Mouse (Mus musculus) neural tube, embryonic 14.5 days (tissue): ENCODE measurements at regions not wholly inside any gene's neighbourhood (a gene's known extent, or its start where the extent isn't known, plus 50 kb on each side); places are given as distances from the start of the nearest gene placed in this dataset.
A peak's percentile ranks its signal among the peaks of the same experiment; 100 is the strongest.

ENCODE experiments used
- ATAC-seq: fragments of 200-750 bp; cut with Nextera tagmentation; 2 replicates; pipeline ENCODE4 v1.8.0; 2017; ENCODE audit warnings: low read depth, mild to moderate bottlenecking, moderate TSS enrichment, moderate library complexity
- H3K27ac ChIP-seq: fragments of 300-500 bp; sonication (generic); 2 replicates; pipeline ENCODE4 v1.5.1; 2014; ENCODE audit warnings: low read depth, mild to moderate bottlenecking, control low read depth, low read length, moderate library complexity, mixed read lengths
- H3K27me3 ChIP-seq: fragments of 300-500 bp; sonication (generic); 2 replicates; pipeline ENCODE4 v1.6.1; 2014; ENCODE audit warnings: low read length; ENCODE audit not compliant: control insufficient read depth, insufficient read depth
- H3K36me3 ChIP-seq: fragments of 300-500 bp; sonication (generic); 2 replicates; pipeline ENCODE4 v1.6.1; 2014; ENCODE audit warnings: low read length, mixed read lengths; ENCODE audit not compliant: control insufficient read depth, insufficient read depth
- H3K4me1 ChIP-seq: fragments of 300-500 bp; sonication (generic); 2 replicates; pipeline ENCODE4 v1.6.1; 2014; ENCODE audit warnings: low read length; ENCODE audit not compliant: control insufficient read depth, insufficient read depth
- H3K4me2 ChIP-seq: fragments of 300-500 bp; sonication (generic); 2 replicates; pipeline ENCODE4 v1.6.1; 2014; ENCODE audit warnings: mild to moderate bottlenecking, low read depth, low read length, control low read depth
- H3K4me3 ChIP-seq: fragments of 300-500 bp; sonication (generic); 2 replicates; pipeline ENCODE4 v1.5.1; 2014; ENCODE audit warnings: low read depth, low read length, control low read depth, mixed read lengths
- H3K9ac ChIP-seq: fragments of 300-500 bp; sonication (generic); replicated peaks from 2 replicates; pipeline ENCODE4 v1.6.1; 2014; ENCODE audit warnings: low read depth, mild to moderate bottlenecking, control low read depth, low read length, mixed read lengths
- H3K9me3 ChIP-seq: fragments of 300-500 bp; sonication (generic); 2 replicates; pipeline ENCODE4 v1.6.1; 2016; ENCODE audit warnings: low read length; ENCODE audit not compliant: control insufficient read depth
- WGBS: fragments of 180-500 bp; shearing (Covaris S2); extraction: QIAGEN DNeasy Blood & Tissue Kit; methylation state at CpG from one replicate; pipeline ENCODE4 v1.1.7; 2014; 5-methylcytosine and 5-hydroxymethylcytosine counted together

DNA sequence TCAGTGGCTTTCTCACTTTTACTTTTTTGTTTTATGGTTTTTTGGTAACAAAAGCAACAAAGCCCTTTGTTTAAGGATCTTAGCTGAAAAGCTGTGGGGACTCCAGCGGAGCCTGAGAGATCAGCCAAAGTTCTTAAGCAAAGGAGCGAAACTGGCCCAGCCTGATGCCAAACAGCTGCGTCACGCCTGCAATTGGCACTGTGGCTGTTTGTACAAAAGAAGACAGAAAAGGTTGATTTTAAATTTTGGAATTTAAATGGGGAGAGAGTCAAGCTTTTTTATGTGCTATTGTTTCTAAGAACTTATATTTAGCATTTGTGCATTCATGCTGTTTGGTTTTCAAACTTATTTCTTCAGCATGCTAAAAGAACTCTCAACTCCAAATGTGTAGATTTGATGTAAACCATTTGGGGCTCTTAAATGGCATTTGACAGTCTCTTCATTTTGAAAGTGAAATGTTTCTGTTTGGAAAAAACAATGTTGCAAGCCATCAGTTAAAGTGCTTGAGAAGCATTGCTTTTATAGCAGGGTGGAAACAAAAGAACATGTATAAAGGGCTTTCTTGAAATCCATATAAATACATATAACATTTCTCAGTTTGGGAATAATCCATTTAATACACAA, 105.1 kb upstream of the Daam1 start:
- H3K4me3 ChIP-seq: no peak overlapping the region
- no peak overlapping the region for H3K27ac ChIP-seq
- H3K36me3 ChIP-seq: no peaks in the 10 kb centered on the region
- no peaks in the 10 kb centered on the region for H3K9me3 ChIP-seq
- H3K9ac ChIP-seq: no peak overlapping the region
- ATAC-seq: no peak
- 6% methylated on average over 4 of the region's 4 CpGs for WGBS
- no peaks in the 10 kb centered on the region for H3K27me3 ChIP-seq
- H3K4me2 ChIP-seq: no peak overlapping the region
- H3K4me1 ChIP-seq: no peaks in the 10 kb centered on the region

DNA sequence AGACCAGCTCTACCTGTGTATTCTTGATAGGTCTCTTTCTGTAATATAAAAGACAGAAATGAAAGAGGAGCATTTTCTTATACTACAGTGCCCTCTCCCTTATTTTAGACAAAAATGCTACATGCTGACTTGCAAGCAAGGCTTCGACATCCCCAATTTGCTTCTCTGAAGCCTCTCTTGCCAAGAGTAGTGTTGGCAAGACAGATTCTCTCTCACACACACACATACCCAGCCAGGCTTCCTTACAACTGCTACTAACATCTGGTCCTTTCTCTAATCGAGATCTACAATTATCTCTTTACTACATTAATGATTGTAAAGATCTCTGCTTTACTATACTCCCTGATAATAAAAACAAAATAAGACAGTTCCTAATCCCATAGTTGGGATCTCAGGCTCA, 87.5 kb upstream of the Daam1 start:
- 0 out of 2 replicates have a peak, but pooled peaks cover 4% of the 10 kb centered on the region for H3K4me1 ChIP-seq
- WGBS: 82% methylated on average over 2 of the region's 2 CpGs
- H3K4me3 ChIP-seq: no peak overlapping the region
- H3K36me3 ChIP-seq: no peaks in the 10 kb centered on the region
- no peak overlapping the region for H3K9ac ChIP-seq
- no peaks in the 10 kb centered on the region for H3K9me3 ChIP-seq
- H3K27ac ChIP-seq: no peak overlapping the region
- ATAC-seq: no peak
- no peaks in the 10 kb centered on the region for H3K27me3 ChIP-seq
- no peak overlapping the region for H3K4me2 ChIP-seq

DNA sequence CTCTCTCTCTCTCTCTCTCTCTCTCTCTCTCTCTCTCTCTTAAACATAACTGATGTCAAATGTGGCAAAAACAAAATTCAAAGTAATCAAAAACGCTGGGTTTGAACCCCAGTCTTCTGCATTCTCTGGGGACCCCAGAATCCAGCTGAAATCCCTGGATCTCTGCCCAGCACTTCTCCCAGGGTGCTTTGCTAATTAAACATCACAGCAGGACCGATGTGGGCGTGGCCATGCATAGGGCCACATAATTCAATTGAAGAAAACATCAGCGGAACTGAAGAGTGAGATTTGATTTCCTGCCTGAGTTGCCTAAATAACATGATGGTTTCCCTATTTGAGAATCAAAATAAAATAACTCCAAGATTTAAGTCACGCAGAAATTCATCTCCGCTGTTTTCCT, 84.9 kb upstream of the Daam1 start:
- H3K27me3 ChIP-seq: no peaks in the 10 kb centered on the region
- no peaks in the 10 kb centered on the region for H3K9me3 ChIP-seq
- H3K27ac ChIP-seq: no peak overlapping the region
- no peak overlapping the region for H3K4me2 ChIP-seq
- H3K9ac ChIP-seq: no peak overlapping the region
- H3K4me3 ChIP-seq: no peak overlapping the region
- 0 out of 2 replicates have a peak, but pooled peaks cover 4% of the 10 kb centered on the region for H3K4me1 ChIP-seq
- ATAC-seq: no peak
- H3K36me3 ChIP-seq: no peaks in the 10 kb centered on the region
- 57% methylated on average over 6 of the region's 6 CpGs for WGBS

DNA sequence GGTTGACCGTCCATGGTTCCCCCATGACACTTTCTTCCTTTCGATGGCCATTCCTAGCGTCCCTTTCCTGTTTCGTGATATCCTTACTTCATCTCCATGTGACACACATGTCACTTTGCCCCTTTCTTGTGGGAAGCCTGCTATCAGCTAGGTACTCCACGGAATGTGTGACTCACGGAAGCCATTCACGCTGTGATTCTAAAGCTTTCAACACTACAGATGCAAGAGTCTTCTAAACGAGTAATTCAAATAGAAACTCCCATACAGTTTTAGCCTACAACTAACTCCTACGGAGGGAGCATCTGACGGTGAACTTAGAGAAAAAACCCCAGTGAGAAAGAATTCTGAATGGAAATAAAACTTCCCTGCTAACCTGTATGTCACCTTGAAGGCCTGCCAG, 83.5 kb upstream of the Daam1 start:
- no peaks in the 10 kb centered on the region for H3K36me3 ChIP-seq
- H3K4me2 ChIP-seq: no peak overlapping the region
- no peak overlapping the region for H3K9ac ChIP-seq
- ATAC-seq: no peak
- H3K27ac ChIP-seq: peak overlapping the region; percentile 10; the same call in 1 of the 2 replicates
- 93% methylated on average over 10 of the region's 10 CpGs for WGBS
- no peak overlapping the region for H3K4me3 ChIP-seq
- no peaks in the 10 kb centered on the region for H3K27me3 ChIP-seq
- H3K9me3 ChIP-seq: no peaks in the 10 kb centered on the region
- H3K4me1 ChIP-seq: 0 out of 2 replicates have a peak, but pooled peaks cover 4% of the 10 kb centered on the region

DNA sequence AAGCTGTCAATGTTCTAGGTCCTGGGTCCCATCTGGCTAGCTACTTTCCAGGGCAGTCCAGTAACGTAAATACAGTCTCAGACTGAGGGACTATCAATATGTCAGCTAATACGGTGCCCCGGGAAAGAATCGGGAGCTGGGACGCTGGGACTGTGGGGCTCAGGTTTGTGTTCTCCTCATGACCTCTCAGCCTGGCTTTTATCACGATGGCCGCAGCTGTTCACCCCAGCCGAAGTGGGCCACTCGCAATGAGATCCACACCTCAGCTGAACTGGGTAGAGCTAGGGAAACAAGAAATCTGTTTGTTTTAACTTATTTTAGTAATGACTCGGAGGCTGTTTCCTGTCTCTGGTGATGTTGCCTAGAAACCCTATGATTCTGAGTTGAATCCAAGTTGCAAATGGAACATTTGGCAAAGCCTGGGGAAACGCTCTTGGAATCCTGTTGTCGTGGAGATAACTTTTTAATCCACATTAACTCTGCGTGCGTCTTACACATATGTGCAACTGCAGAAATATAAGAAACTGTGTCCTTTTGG, 83.0 kb upstream of the Daam1 start:
- Histone ChIP-seq H3K36me3 (no peaks in the 10 kb centered on the region), H3K4me3 (no peak overlapping the region), H3K27ac (peak overlapping the region; percentile 10; the same call in 1 of the 2 replicates), H3K27me3 (no peaks in the 10 kb centered on the region), H3K9me3 (no peaks in the 10 kb centered on the region), H3K4me1 (0 out of 2 replicates have a peak, but pooled peaks cover 4% of the 10 kb centered on the region), H3K9ac (no peak overlapping the region), H3K4me2 (no peak overlapping the region)
- 64% methylated on average over 14 of the region's 14 CpGs for WGBS
- ATAC-seq: no peak

DNA sequence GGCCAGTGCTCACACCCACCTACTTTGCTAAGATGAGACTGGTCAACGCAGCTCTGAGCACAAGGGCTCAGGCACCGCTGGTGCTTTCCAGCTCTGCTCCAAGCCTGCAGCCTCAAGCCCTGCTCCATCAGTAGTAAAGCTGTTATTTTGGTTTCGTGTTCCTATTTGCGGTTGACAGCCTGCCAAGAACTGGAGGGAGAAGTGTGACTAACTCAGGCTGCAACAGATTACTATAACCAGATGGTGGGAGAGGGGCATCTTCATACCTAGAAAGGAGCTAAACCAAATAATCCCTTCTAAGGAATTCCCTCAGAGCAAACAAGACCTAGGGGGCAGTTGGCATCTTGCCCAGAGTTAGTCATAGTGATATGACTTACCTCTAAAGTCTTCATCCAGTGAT, 82.1 kb upstream of the Daam1 start:
- no peaks in the 10 kb centered on the region for H3K9me3 ChIP-seq

DNA sequence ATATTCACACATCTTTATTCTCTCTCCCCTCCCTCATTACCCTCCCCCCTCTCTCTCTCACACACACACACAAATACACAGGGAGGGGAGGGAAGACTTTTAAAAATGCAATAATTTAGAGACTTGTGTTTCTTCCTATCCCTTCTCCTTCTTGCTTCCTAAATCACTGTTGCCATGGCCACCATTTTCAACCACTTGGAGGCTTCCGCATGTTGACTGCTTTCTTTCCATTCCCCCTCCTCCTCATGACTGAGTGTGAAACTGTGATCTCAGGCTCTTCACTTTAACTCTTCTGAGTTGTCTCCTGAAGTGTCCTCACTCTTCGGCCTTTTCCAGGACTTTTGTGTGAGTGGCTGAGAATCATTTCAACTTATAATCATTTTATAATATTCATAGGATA, 81.2 kb upstream of the Daam1 start:
- WGBS: 76% methylated on average over 2 of the region's 2 CpGs
- Histone ChIP-seq H3K27ac (no peak overlapping the region), H3K27me3 (no peaks in the 10 kb centered on the region), H3K4me1 (0 out of 2 replicates have a peak, but pooled peaks cover 4% of the 10 kb centered on the region), H3K9me3 (no peaks in the 10 kb centered on the region), H3K36me3 (no peaks in the 10 kb centered on the region), H3K4me2 (no peak overlapping the region), H3K4me3 (no peak overlapping the region), H3K9ac (no peak overlapping the region)
- ATAC-seq: no peak

More for the DNA sequence above, 82.1 kb upstream of the Daam1 start:
- Histone ChIP-seq H3K27me3 (no peaks in the 10 kb centered on the region), H3K36me3 (no peaks in the 10 kb centered on the region), H3K4me2 (no peak overlapping the region), H3K27ac (no peak overlapping the region), H3K4me1 (0 out of 2 replicates have a peak, but pooled peaks cover 4% of the 10 kb centered on the region), H3K4me3 (no peak overlapping the region), H3K9ac (no peak overlapping the region)
- 69% methylated on average over 4 of the region's 4 CpGs for WGBS
- no peak for ATAC-seq

DNA sequence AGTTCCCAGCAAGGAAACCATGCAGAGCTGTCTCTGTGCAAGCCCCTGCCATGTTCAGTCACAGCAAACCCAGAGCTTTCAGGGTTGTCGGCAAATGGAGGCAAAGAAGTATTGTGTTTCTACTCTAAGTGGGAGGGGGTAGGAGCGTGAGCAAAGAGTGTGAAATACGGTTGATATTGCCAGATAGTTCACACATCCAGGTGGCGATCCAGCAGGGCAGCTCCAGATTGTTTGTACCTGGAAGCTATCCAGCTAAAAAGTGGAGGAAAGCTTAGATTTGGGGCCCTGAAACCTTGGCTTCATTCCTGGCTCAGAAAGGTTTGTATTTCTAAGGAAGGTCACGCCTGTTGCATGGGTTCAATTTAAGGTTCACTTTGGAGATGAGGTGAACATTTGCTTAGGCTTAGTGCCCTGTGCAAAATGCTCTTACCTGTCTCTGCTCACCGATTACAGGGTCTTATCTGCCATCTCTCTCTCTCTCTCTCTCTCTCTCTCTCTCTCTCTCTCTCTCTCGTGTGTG, 78.1 kb upstream of the Daam1 start:
- no peak overlapping the region for H3K9ac ChIP-seq
- no peaks in the 10 kb centered on the region for H3K27me3 ChIP-seq
- no peaks in the 10 kb centered on the region for H3K36me3 ChIP-seq
- ATAC-seq: no peak
- H3K27ac ChIP-seq: no peak overlapping the region
- 76% methylated on average over 7 of the region's 7 CpGs for WGBS
- no peak overlapping the region for H3K4me3 ChIP-seq
- H3K9me3 ChIP-seq: no peaks in the 10 kb centered on the region
- 0 out of 2 replicates have a peak, but pooled peaks cover under 1% of the 10 kb centered on the region for H3K4me1 ChIP-seq
- no peak overlapping the region for H3K4me2 ChIP-seq

DNA sequence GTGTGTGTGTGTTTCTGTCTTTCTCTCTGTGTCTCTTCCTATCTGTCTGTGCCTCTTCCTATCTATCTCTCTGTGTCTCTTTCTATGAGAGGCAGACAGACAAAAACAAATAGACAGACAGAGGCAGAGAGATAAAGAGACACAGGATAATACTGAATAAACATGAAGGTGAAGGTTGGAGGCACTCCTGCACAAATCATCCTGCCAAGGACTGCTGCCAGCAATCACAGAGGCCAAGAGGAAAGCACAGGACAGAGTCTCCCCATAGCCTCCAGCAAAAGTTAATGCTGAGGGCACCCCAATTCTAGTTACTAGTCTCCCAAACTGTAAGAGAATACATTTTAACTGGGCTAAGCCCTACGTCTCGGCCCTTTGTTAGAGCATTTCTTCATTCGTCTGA, 77.6 kb upstream of the Daam1 start:
- no peak overlapping the region for H3K27ac ChIP-seq
- 82% methylated on average over 3 of the region's 3 CpGs for WGBS
- ATAC-seq: no peak

More for the DNA sequence above, 77.6 kb upstream of the Daam1 start:
- H3K4me3 ChIP-seq: no peak overlapping the region
- H3K4me1 ChIP-seq: no peaks in the 10 kb centered on the region
- no peak overlapping the region for H3K9ac ChIP-seq
- no peak overlapping the region for H3K4me2 ChIP-seq
- H3K36me3 ChIP-seq: no peaks in the 10 kb centered on the region
- H3K9me3 ChIP-seq: no peaks in the 10 kb centered on the region
- no peaks in the 10 kb centered on the region for H3K27me3 ChIP-seq
